Mouse (Mus musculus) thymus, adult 2 months (tissue): ENCODE data around the gene Gsta2.

Source experiments
- CTCF ChIP-seq: fragments of 200-500 bp; IDR thresholded peaks from 2 replicates; pipeline ENCODE4 v1.5.1; 2012; ENCODE audit warnings: mild to moderate bottlenecking, control low read depth, low read length, moderate library complexity, borderline replicate concordance; ENCODE audit not compliant: control insufficient read depth, poor library complexity, insufficient read depth; ENCODE audit errors: extremely low read depth
- POLR2A ChIP-seq: fragments of 200-500 bp; IDR thresholded peaks from 2 replicates; pipeline ENCODE4 v1.6.1; 2012; ENCODE audit warnings: mild to moderate bottlenecking, low read length, control low read depth, moderate library complexity; ENCODE audit not compliant: control insufficient read depth, poor library complexity, insufficient read depth; ENCODE audit errors: extremely low read depth

- TF ChIP-seq CTCF: 0 out of 2 replicates have a peak, but pooled peaks have one; percentile 22
- TF ChIP-seq POLR2A: 0 out of 2 replicates have a peak, but pooled peaks have one; percentile 22
These were observed 40.2 kb upstream of the Gsta2 start, which contains the start of gene Ddx43 for GRCm38 (mm10) chr9:78395630-78396351.
